34 mouse cellular contexts compared by ENCODE assay signal in the genomic region with DNA sequence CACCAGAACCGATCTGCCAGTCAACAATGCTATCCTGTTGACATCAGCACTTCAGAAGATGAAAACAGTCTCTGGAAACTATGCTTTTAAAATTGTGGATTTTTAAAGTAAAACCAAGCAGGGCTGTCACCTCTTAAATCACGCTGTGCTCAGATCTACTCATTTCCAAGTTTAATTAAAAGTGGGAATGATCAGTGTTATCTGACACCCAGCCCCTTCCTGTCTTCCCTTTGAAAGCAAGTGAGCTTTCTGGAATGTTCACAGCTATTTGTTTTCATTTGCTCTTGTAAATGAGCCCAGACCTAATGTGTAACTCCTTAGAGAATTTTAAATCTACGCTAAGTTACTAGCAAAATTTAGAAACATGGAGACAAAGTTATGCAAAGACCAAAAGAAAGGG.
"Had no signal": no experiment of that assay in that cellular context is flagged by ENCODE, and none has a peak within 500 bp of the region (broad histone marks: within the 10 kb centered on the region; RNA-seq: fewer than 3 reads in every experiment).

No protein-coding gene starts in this region.

- ATAC-seq: hindbrain, embryonic 16.5 days; hindbrain, postnatal 0 days; inflammation-experienced regulatory T-cells, adult 6 months; intestine, embryonic 15.5 days; intestine, embryonic 16.5 days; intestine, postnatal 0 days had no signal

- H3K4me1 ChIP-seq: heart, embryonic 10.5 days; heart, embryonic 13.5 days; heart, embryonic 15.5 days; hindbrain, embryonic 10.5 days; hindbrain, embryonic 12.5 days; intestine, embryonic 15.5 days had no signal

- H3K9me3 ChIP-seq: heart, embryonic 10.5 days; heart, embryonic 12.5 days; heart, embryonic 13.5 days; heart, embryonic 15.5 days; hindbrain, embryonic 10.5 days; hindbrain, embryonic 12.5 days; hindbrain, embryonic 13.5 days; hindbrain, embryonic 15.5 days; intestine, embryonic 15.5 days had no signal

- DNase-seq: heart, postnatal 10 days; heart, postnatal 14 days; heart, postnatal 36 days; heart, postnatal 4 days; kidney, adult 11 months; kidney, adult 18-20 months; kidney, adult 2 months; kidney, adult 8-10 months; kidney, adult 9 months; kidney, postnatal 10 days; kidney, postnatal 14 days; kidney, postnatal 25 days; kidney, postnatal 36 days; kidney, postnatal 4 days; layer of hippocampus, adult 9-11 months; layer of hippocampus, postnatal 36 days had no signal

- H3K4me2 ChIP-seq: heart, embryonic 11.5 days; heart, embryonic 12.5 days; heart, embryonic 13.5 days; heart, embryonic 15.5 days; hindbrain, embryonic 12.5 days; hindbrain, embryonic 13.5 days; hindbrain, embryonic 14.5 days; hindbrain, embryonic 15.5 days; intestine, embryonic 15.5 days had no signal

- H3K27me3 ChIP-seq: heart, embryonic 12.5 days; heart, embryonic 13.5 days; heart, embryonic 15.5 days; hindbrain, embryonic 12.5 days; hindbrain, embryonic 13.5 days; hindbrain, embryonic 15.5 days; intestine, embryonic 15.5 days had no signal

- H3K4me3 ChIP-seq: heart, embryonic 10.5 days; heart, embryonic 12.5 days; heart, embryonic 13.5 days; heart, embryonic 15.5 days; hindbrain, embryonic 10.5 days; hindbrain, embryonic 12.5 days; hindbrain, embryonic 13.5 days; hindbrain, embryonic 15.5 days; intestine, embryonic 15.5 days; layer of hippocampus, adult 2 months; left cerebral cortex, adult 2 months had no signal

- H3K27ac ChIP-seq: heart, embryonic 10.5 days; heart, embryonic 13.5 days; heart, embryonic 15.5 days; hindbrain, embryonic 10.5 days; hindbrain, embryonic 12.5 days; hindbrain, embryonic 13.5 days; hindbrain, embryonic 14.5 days; hindbrain, embryonic 15.5 days; hindbrain, postnatal 0 days; intestine, embryonic 15.5 days; layer of hippocampus, adult 2 months; left cerebral cortex, adult 2 months had no signal

- H3K36me3 ChIP-seq: heart, embryonic 10.5 days; heart, embryonic 12.5 days; heart, embryonic 13.5 days; heart, embryonic 15.5 days; hindbrain, embryonic 10.5 days; hindbrain, embryonic 12.5 days; hindbrain, embryonic 13.5 days; hindbrain, embryonic 15.5 days; intestine, embryonic 15.5 days had no signal

- H3K9ac ChIP-seq: heart, embryonic 12.5 days; heart, embryonic 13.5 days; heart, embryonic 15.5 days; hindbrain, embryonic 12.5 days; hindbrain, embryonic 13.5 days; hindbrain, embryonic 14.5 days; hindbrain, embryonic 15.5 days; intestine, embryonic 15.5 days had no signal
